Mouse (Mus musculus): Measurements from ENCODE around the gene Zbtb48. TPM values are rescaled to one million over a fixed set of nuclear protein-coding genes. Genes with fewer than 3 reads are reported as not detected.

Zbtb48 gene
- polyA plus RNA-seq, 1 experiment from 2014 or later, result 17.5 TPM

- H3K9ac ChIP-seq (ENCODE audit: low read length), result no peak overlapping the region
- no peaks in the 10 kb centered on the region for H3K27me3 ChIP-seq (ENCODE audit: control insufficient read depth, insufficient read depth, low read depth, low read length)
- 90% methylated on average over 3 of the region's 3 CpGs for WGBS
- no peak for ATAC-seq (ENCODE audit: low read depth)
- no peaks in the 10 kb centered on the region for H3K4me1 ChIP-seq (replicated peaks; ENCODE audit: control insufficient read depth, insufficient read depth, low read length)
- peaks cover 3% of the 10 kb centered on the region; the same call in 1 of the 2 replicates for H3K9me3 ChIP-seq (ENCODE audit: control insufficient read depth, low read length)
- no peak overlapping the region for H3K27ac ChIP-seq (ENCODE audit: low read length)
- H3K4me2 ChIP-seq (ENCODE audit: low read depth, low read length), result no peak overlapping the region
- peaks cover 32% of the 10 kb centered on the region for H3K36me3 ChIP-seq (ENCODE audit: control insufficient read depth, insufficient read depth, low read length)
- H3K4me3 ChIP-seq (ENCODE audit: low read length), result no peak overlapping the region
Observed at GRCm38 (mm10) chr4:151975441-151975840, 52.0 kb downstream of the Zbtb48 start.

DNA sequence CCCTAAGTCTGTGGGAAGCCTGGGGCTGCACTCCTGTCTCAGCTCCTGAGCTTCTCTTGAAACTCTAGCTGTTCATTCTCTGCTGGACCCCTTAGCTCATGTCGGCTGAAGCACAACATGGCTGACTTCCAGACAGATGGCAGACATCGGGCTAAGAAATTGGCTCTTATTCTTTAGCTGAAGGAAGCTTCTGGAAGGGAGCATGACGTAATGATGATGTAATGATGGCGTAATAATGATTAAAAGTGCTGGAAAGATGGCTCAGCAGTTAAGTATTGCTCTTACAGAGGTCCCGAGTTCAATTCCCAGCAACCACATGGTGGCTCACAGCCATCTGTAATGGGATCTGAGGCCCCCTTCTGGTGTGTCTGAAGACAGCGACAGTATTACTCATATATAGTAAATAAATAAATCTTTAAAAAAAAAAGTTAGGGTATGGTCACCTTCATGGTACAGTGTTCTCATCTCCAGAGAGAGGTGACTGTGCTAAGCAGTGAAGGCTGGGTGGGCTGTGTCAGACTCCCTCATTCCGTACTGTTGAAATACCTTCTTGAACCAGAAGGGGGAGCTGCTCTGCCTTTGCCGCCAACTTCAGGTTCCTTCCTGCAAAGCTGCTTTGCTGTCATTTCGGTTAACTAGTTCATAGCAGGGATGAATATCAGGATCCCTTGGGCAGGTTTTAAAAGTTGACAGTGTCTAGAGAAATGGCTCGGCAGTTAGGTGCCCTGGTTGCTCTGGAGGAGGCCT is 55.1 kb downstream of the Zbtb48 start:
- WGBS, result 56% methylated on average over 10 of the region's 10 CpGs
- no peaks in the 10 kb centered on the region for H3K27me3 ChIP-seq (ENCODE audit: control insufficient read depth, insufficient read depth, low read depth, low read length)
- H3K4me2 ChIP-seq (ENCODE audit: low read depth, low read length), result no peak overlapping the region
- H3K9ac ChIP-seq (ENCODE audit: low read length), result no peak overlapping the region
- no peak for ATAC-seq (ENCODE audit: low read depth)
- peaks cover 3% of the 10 kb centered on the region; the same call in 1 of the 2 replicates for H3K9me3 ChIP-seq (ENCODE audit: control insufficient read depth, low read length)
- no peaks in the 10 kb centered on the region for H3K4me1 ChIP-seq (replicated peaks; ENCODE audit: control insufficient read depth, insufficient read depth, low read length)
- peaks cover 35% of the 10 kb centered on the region for H3K36me3 ChIP-seq (ENCODE audit: control insufficient read depth, insufficient read depth, low read length)
- no peak overlapping the region for H3K27ac ChIP-seq (ENCODE audit: low read length)
- H3K4me3 ChIP-seq (ENCODE audit: low read length), result no peak overlapping the region

Other genes with a start within 250 kb of the Zbtb48 start
- gene Camta1, start 165.8 kb downstream of the Zbtb48 start, polyA plus RNA-seq (2015; fragmentation: Nextera tagmentation; extraction: Ambion mirVana), result 59.4 and 89.4 TPM in 2 replicates
- gene Dnajc11, start 94.0 kb downstream of the Zbtb48 start, polyA plus RNA-seq (2015; fragmentation: Nextera tagmentation; extraction: Ambion mirVana), result 56.4 and 57.1 TPM in 2 replicates
- 37.5 and 43.9 TPM in 2 replicates for gene Thap3, start 38.7 kb downstream of the Zbtb48 start, polyA plus RNA-seq (2015; fragmentation: Nextera tagmentation; extraction: Ambion mirVana)
- 25.1 and 26.8 TPM in 2 replicates for gene Phf13, start 31.4 kb downstream of the Zbtb48 start, polyA plus RNA-seq (2015; fragmentation: Nextera tagmentation; extraction: Ambion mirVana)
- gene Klhl21, start 18.9 kb downstream of the Zbtb48 start, polyA plus RNA-seq (2015; fragmentation: Nextera tagmentation; extraction: Ambion mirVana), result 10.9 and 12.3 TPM in 2 replicates
- gene Tas1r1, start 10.9 kb upstream of the Zbtb48 start, polyA plus RNA-seq (2015; fragmentation: Nextera tagmentation; extraction: Ambion mirVana), result 0.59 and 0.74 TPM in 2 replicates
- 21.4 and 22.7 TPM in 2 replicates for gene Nol9, start 11.7 kb upstream of the Zbtb48 start, polyA plus RNA-seq (2015; fragmentation: Nextera tagmentation; extraction: Ambion mirVana)
- gene Plekhg5, start 44.8 kb upstream of the Zbtb48 start, polyA plus RNA-seq (2015; fragmentation: Nextera tagmentation; extraction: Ambion mirVana), result 23.3 and 24.1 TPM in 2 replicates
- gene Tnfrsf25, start 88.3 kb upstream of the Zbtb48 start, polyA plus RNA-seq (2015; fragmentation: Nextera tagmentation; extraction: Ambion mirVana), result 1.6 and 2.4 TPM in 2 replicates
- 6.6 and 10.1 TPM in 2 replicates for gene Espn, start 124.7 kb upstream of the Zbtb48 start, polyA plus RNA-seq (2015; fragmentation: Nextera tagmentation; extraction: Ambion mirVana)
- 0.54 and 0.87 TPM in 2 replicates for gene Hes2, start 131.2 kb upstream of the Zbtb48 start, polyA plus RNA-seq (2015; fragmentation: Nextera tagmentation; extraction: Ambion mirVana)
- 66.5 and 69.0 TPM in 2 replicates for gene Acot7, start 150.5 kb upstream of the Zbtb48 start, polyA plus RNA-seq (2015; fragmentation: Nextera tagmentation; extraction: Ambion mirVana)
- 8.3 and 8.5 TPM in 2 replicates for gene Gpr153, start 246.6 kb upstream of the Zbtb48 start, polyA plus RNA-seq (2015; fragmentation: Nextera tagmentation; extraction: Ambion mirVana)

Measured in lung, embryonic 16.5 days (tissue).